Mouse (Mus musculus) kidney, embryonic 15.5 days (tissue): ENCODE measurements around the gene Slc22a23. TPM values are rescaled to one million over a fixed set of nuclear protein-coding genes. Genes with fewer than 3 reads are reported as not detected.

ENCODE experiments used
- ATAC-seq: fragments of 200-750 bp; cut with Nextera tagmentation; replicated peaks from 2 replicates; pipeline ENCODE4 v1.8.0; 2017; ENCODE audit warnings: moderate TSS enrichment; ENCODE audit not compliant: low FRiP score
- H3K27ac ChIP-seq: fragments of 300-500 bp; sonication (generic); 2 replicates; pipeline ENCODE4 v1.5.1; 2015; ENCODE audit warnings: mild to moderate bottlenecking, inconsistent platforms
- H3K27me3 ChIP-seq: fragments of 300-500 bp; sonication (generic); 2 replicates; pipeline ENCODE4 v1.6.1; 2015; ENCODE audit warnings: inconsistent platforms
- H3K36me3 ChIP-seq: fragments of 300-500 bp; sonication (generic); 2 replicates; pipeline ENCODE4 v1.6.1; 2015; ENCODE audit warnings: inconsistent platforms
- H3K4me1 ChIP-seq: fragments of 300-500 bp; sonication (generic); 2 replicates; pipeline ENCODE4 v1.6.1; 2015; ENCODE audit warnings: inconsistent platforms
- H3K4me2 ChIP-seq: fragments of 300-500 bp; sonication (generic); 2 replicates; pipeline ENCODE4 v1.6.1; 2015; ENCODE audit warnings: moderate library complexity, mild to moderate bottlenecking, inconsistent platforms
- H3K4me3 ChIP-seq: fragments of 300-500 bp; sonication (generic); replicated peaks from 2 replicates; pipeline ENCODE4 v1.5.1; 2015; ENCODE audit warnings: mild to moderate bottlenecking, inconsistent platforms
- H3K9ac ChIP-seq: fragments of 300-500 bp; sonication (generic); 2 replicates; pipeline ENCODE4 v1.6.1; 2015; ENCODE audit warnings: mild to moderate bottlenecking, inconsistent platforms
- H3K9me3 ChIP-seq: fragments of 300-500 bp; sonication (generic); replicated peaks from 2 replicates; pipeline ENCODE4 v1.6.1; 2016; ENCODE audit warnings: inconsistent platforms
- WGBS: fragments of 180-500 bp; shearing (Covaris S2); methylation state at CpG from one replicate; pipeline ENCODE4 v1.1.7; 2015; ENCODE audit warnings: mixed read lengths; 5-methylcytosine and 5-hydroxymethylcytosine counted together
- polyA plus RNA-seq: library from polyadenylated mRNA; unstranded; fragments of >200 nt; fragmentation: Nextera tagmentation; extraction: Ambion mirVana; gene quantifications from 2 replicates; pipeline ENCODE4 v1.2.1, GENCODE M21; 2015

The Slc22a23 gene
- polyA plus RNA-seq, 1 experiment from 2014 or later: 2.4 TPM

DNA sequence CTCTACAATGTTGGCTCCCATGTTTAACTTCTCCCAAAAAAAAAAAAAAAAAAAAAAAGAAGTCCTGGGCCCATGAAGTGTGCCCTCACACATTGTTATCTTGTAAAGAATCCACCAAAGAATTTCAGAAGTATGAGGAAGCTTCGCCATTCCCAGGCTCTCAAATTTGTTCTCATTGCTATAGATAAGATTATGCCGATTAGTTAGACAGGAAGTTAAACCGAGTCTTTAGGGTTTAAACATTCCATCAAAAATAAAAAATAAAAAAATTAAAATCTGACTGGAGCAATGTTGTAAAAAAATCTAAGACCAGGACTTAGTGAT, 36.4 kb downstream of the Slc22a23 start:
- Histone ChIP-seq H3K9me3 (no peaks in the 10 kb centered on the region), H3K27ac (no peak overlapping the region), H3K4me3 (no peak overlapping the region), H3K36me3 (no peaks in the 10 kb centered on the region), H3K27me3 (no peaks in the 10 kb centered on the region), H3K4me1 (peaks cover 4% of the 10 kb centered on the region; the same call in 1 of the 2 replicates), H3K4me2 (no peak overlapping the region), H3K9ac (no peak overlapping the region)
- WGBS: 80% methylated on average over 3 of the region's 3 CpGs
- ATAC-seq: no peak

- Histone ChIP-seq H3K36me3 (no peaks in the 10 kb centered on the region), H3K4me2 (no peak overlapping the region), H3K27me3 (no peaks in the 10 kb centered on the region), H3K9me3 (no peaks in the 10 kb centered on the region), H3K9ac (no peak overlapping the region), H3K4me3 (no peak overlapping the region), H3K27ac (no peak overlapping the region), H3K4me1 (peaks cover 8% of the 10 kb centered on the region; the same call in 1 of the 2 replicates)
- WGBS: 60% methylated on average over 7 of the region's 7 CpGs
- no peak for ATAC-seq
These were observed 37.0 kb downstream of the Slc22a23 start for GRCm38 (mm10) chr13:34307696-34308603.

GRCm38 (mm10) chr13:34305964-34306671, 38.9 kb downstream of the Slc22a23 start:
- no peak for ATAC-seq

DNA sequence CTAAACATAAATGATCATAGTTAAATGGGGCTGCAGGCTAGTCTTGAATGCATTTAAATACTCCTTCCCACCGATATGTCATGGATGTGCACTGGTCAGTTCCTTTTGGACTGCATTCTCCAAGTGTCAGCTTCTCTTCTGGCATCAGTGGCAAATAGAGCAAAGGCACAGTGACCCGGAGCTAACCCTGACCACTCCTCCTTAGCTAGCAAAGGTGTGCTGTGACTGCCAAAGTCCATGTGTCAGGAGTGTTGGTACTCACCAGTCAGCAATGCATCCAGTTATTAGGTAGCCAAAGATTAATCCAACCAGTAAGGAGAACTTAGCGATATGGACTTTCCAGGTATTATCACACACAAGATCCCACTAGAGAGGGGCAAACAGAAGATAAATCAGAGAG, 40.1 kb downstream of the Slc22a23 start:
- 92% methylated on average over 3 of the region's 3 CpGs for WGBS
- Histone ChIP-seq H3K36me3 (no peaks in the 10 kb centered on the region), H3K27ac (no peak overlapping the region), H3K4me2 (no peak overlapping the region), H3K9me3 (no peaks in the 10 kb centered on the region), H3K27me3 (no peaks in the 10 kb centered on the region), H3K4me1 (peaks cover 8% of the 10 kb centered on the region; the same call in 1 of the 2 replicates), H3K9ac (no peak overlapping the region), H3K4me3 (no peak overlapping the region)
- no peak; the same call in 1 of the 2 replicates for ATAC-seq

More at GRCm38 (mm10) chr13:34305964-34306671, 38.9 kb downstream of the Slc22a23 start:
- no peaks in the 10 kb centered on the region for H3K36me3 ChIP-seq
- no peak overlapping the region for H3K27ac ChIP-seq
- 82% methylated on average over 2 of the region's 2 CpGs for WGBS
- no peak overlapping the region for H3K4me3 ChIP-seq
- no peaks in the 10 kb centered on the region for H3K9me3 ChIP-seq
- H3K4me2 ChIP-seq: no peak overlapping the region
- H3K9ac ChIP-seq: no peak overlapping the region
- peaks cover 8% of the 10 kb centered on the region; the same call in 1 of the 2 replicates for H3K4me1 ChIP-seq
- no peaks in the 10 kb centered on the region for H3K27me3 ChIP-seq

- 54% methylated on average over 6 of the region's 6 CpGs for whole genome bisulfite sequencing
- H3K27me3 ChIP-seq: no peaks in the 10 kb centered on the region
- peaks cover 8% of the 10 kb centered on the region; the same call in 1 of the 2 replicates for H3K4me1 ChIP-seq
- no peaks in the 10 kb centered on the region for H3K36me3 ChIP-seq
- H3K4me3 ChIP-seq: no peak overlapping the region
- no peak overlapping the region for H3K27ac ChIP-seq
- no peak overlapping the region for H3K9ac ChIP-seq
- H3K4me2 ChIP-seq: no peak overlapping the region
- ATAC-seq: no peak
- no peaks in the 10 kb centered on the region for H3K9me3 ChIP-seq
These were observed 41.5 kb downstream of the Slc22a23 start for GRCm38 (mm10) chr13:34303386-34304016.

GRCm38 (mm10) chr13:34301585-34301984, 43.4 kb downstream of the Slc22a23 start:
- no peaks in the 10 kb centered on the region for H3K9me3 ChIP-seq
- no peaks in the 10 kb centered on the region for H3K36me3 ChIP-seq
- WGBS: 35% methylated on average over 3 of the region's 3 CpGs
- no peak for ATAC-seq
- H3K4me3 ChIP-seq: no peak overlapping the region
- H3K4me1 ChIP-seq: 0 out of 2 replicates have a peak, but pooled peaks cover 4% of the 10 kb centered on the region
- no peak overlapping the region for H3K9ac ChIP-seq
- H3K27me3 ChIP-seq: no peaks in the 10 kb centered on the region
- H3K4me2 ChIP-seq: no peak overlapping the region
- no peak overlapping the region for H3K27ac ChIP-seq

GRCm38 (mm10) chr13:34299351-34300333, 45.3 kb downstream of the Slc22a23 start:
- no peak for ATAC-seq
- H3K27ac ChIP-seq: no peak overlapping the region
- H3K4me2 ChIP-seq: no peak overlapping the region
- H3K4me3 ChIP-seq: no peak overlapping the region
- H3K4me1 ChIP-seq: 0 out of 2 replicates have a peak, but pooled peaks cover 4% of the 10 kb centered on the region
- no peaks in the 10 kb centered on the region for H3K36me3 ChIP-seq
- H3K27me3 ChIP-seq: no peaks in the 10 kb centered on the region
- H3K9ac ChIP-seq: no peak overlapping the region
- no peaks in the 10 kb centered on the region for H3K9me3 ChIP-seq
- WGBS: 64% methylated on average over 7 of the region's 7 CpGs

GRCm38 (mm10) chr13:34298674-34299073, 46.3 kb downstream of the Slc22a23 start:
- Histone ChIP-seq H3K9ac (no peak overlapping the region), H3K4me3 (no peak overlapping the region), H3K27ac (no peak overlapping the region), H3K4me1 (0 out of 2 replicates have a peak, but pooled peaks cover 4% of the 10 kb centered on the region), H3K4me2 (no peak overlapping the region), H3K36me3 (no peaks in the 10 kb centered on the region), H3K27me3 (no peaks in the 10 kb centered on the region), H3K9me3 (no peaks in the 10 kb centered on the region)
- ATAC-seq: no peak
- 93% methylated on average over 5 of the region's 5 CpGs for WGBS

GRCm38 (mm10) chr13:34298061-34298460, 46.9 kb downstream of the Slc22a23 start:
- Histone ChIP-seq H3K4me3 (no peak overlapping the region), H3K27me3 (no peaks in the 10 kb centered on the region), H3K36me3 (no peaks in the 10 kb centered on the region), H3K4me1 (0 out of 2 replicates have a peak, but pooled peaks cover under 1% of the 10 kb centered on the region), H3K27ac (no peak overlapping the region), H3K4me2 (no peak overlapping the region), H3K9me3 (no peaks in the 10 kb centered on the region), H3K9ac (no peak overlapping the region)
- ATAC-seq: no peak
- WGBS: 95% methylated on average over 6 of the region's 6 CpGs

DNA sequence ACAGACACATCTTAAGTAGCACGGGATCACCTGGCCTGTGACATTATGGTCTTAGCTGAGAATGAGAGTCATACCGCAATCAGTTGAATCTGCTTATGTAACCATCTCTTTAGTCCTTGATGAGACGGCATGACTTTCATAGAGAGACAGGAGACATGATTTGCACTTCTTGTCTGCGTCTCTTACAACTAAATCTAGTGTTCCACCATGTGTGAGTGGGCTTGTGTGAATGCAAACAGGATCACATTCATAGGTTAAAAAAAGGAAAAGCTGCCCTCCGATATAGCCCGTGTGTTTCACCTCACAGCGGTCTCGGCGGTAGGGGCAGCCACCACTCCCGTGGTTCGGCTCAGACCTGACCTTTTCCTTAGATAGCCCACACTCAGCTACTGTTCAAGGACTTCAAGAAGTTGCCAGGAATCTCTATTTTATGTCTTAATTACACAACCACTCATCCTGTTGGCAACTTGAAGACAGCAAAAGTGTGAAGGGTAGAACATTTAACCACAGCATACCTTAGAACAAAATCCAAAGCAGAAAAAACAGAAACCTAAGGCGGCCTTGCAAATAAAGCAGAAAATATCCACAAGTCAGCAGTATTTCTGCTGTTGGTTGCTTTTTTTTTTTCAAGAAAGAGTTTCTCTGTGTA, 49.1 kb downstream of the Slc22a23 start:
- Histone ChIP-seq H3K27me3 (no peaks in the 10 kb centered on the region), H3K27ac (no peak overlapping the region), H3K4me1 (0 out of 2 replicates have a peak, but pooled peaks cover 2% of the 10 kb centered on the region), H3K9me3 (no peaks in the 10 kb centered on the region), H3K4me2 (no peak overlapping the region), H3K9ac (no peak overlapping the region), H3K4me3 (no peak overlapping the region), H3K36me3 (no peaks in the 10 kb centered on the region)
- 92% methylated on average over 12 of the region's 12 CpGs for WGBS
- no peak for ATAC-seq

GRCm38 (mm10) chr13:34294212-34294611, 50.8 kb downstream of the Slc22a23 start:
- H3K4me1 ChIP-seq: 0 out of 2 replicates have a peak, but pooled peaks cover 2% of the 10 kb centered on the region
- no peaks in the 10 kb centered on the region for H3K9me3 ChIP-seq
- H3K4me2 ChIP-seq: no peak overlapping the region
- no peak overlapping the region for H3K9ac ChIP-seq
- H3K27ac ChIP-seq: no peak overlapping the region
- WGBS: 79% methylated on average over 4 of the region's 4 CpGs
- no peaks in the 10 kb centered on the region for H3K36me3 ChIP-seq
- no peak overlapping the region for H3K4me3 ChIP-seq
- H3K27me3 ChIP-seq: no peaks in the 10 kb centered on the region
- ATAC-seq: no peak
